Mouse (Mus musculus) G1E (cell line): Measurements from ENCODE around the gene Car15. TPM values are rescaled to one million over a fixed set of nuclear protein-coding genes. Genes with fewer than 3 reads are reported as not detected.

Experiments
- ATAC-seq: 2 replicates; pipeline ENCODE4 v1.8.0; 2016; ENCODE audit warnings: mild to moderate bottlenecking; ENCODE audit not compliant: insufficient number of reproducible peaks, poor library complexity, low FRiP score, severe bottlenecking; ENCODE audit errors: extremely low read depth
- DNase-seq: peaks from one replicate; pipeline ENCODE4 v3.0.0; 2012; ENCODE audit warnings: low spot score
- H3K27me3 ChIP-seq: 2 replicates; pipeline ENCODE4 v1.6.1; 2012; ENCODE audit warnings: mild to moderate bottlenecking, low read length, inconsistent platforms; ENCODE audit not compliant: insufficient read depth
- H3K36me3 ChIP-seq: replicated peaks from 2 replicates; pipeline ENCODE3; 2012; ENCODE audit warnings: mild to moderate bottlenecking, inconsistent platforms
- H3K4me1 ChIP-seq: 2 replicates; pipeline ENCODE4 v1.6.1; 2012; ENCODE audit warnings: low read depth, low read length, inconsistent platforms, mixed read lengths; ENCODE audit not compliant: insufficient read depth
- H3K4me3 ChIP-seq: 2 replicates; pipeline ENCODE4 v1.5.1; 2012; ENCODE audit warnings: low read depth, mild to moderate bottlenecking, inconsistent platforms, low read length, moderate library complexity, mixed read lengths
- H3K9me3 ChIP-seq: replicated peaks from 2 replicates; pipeline ENCODE4 v1.6.1; 2012; ENCODE audit warnings: inconsistent platforms
- CTCF ChIP-seq: IDR thresholded peaks from 2 replicates; pipeline ENCODE4 v1.5.1; 2012; ENCODE audit warnings: low read depth, low read length, inconsistent platforms, mixed read lengths
- GATA1 ChIP-seq: IDR thresholded peaks from 2 replicates; pipeline ENCODE4 v1.6.1; 2012; ENCODE audit warnings: borderline replicate concordance, low read length, inconsistent platforms, mixed read lengths
- GATA2 ChIP-seq: IDR thresholded peaks from 2 replicates; pipeline ENCODE4 v1.6.1; 2012; ENCODE audit warnings: low read depth, low read length, inconsistent platforms, borderline replicate concordance
- POLR2AphosphoS5 ChIP-seq: IDR thresholded peaks from 2 replicates; pipeline ENCODE4 v1.6.1; 2012; ENCODE audit warnings: low read depth, low read length, inconsistent platforms; ENCODE audit not compliant: insufficient replicate concordance
- TAL1 ChIP-seq: conservative IDR thresholded peaks from 2 replicates; pipeline ENCODE4 v1.6.1; 2012; ENCODE audit warnings: low read depth, low read length, inconsistent platforms, mixed read lengths
- polyA plus RNA-seq: library from polyadenylated mRNA; stranded (reverse); fragments of >175 nt; gene quantifications from 2 replicates; pipeline ENCODE4 v1.2.3, GENCODE M21; 2012
- total RNA-seq, 2 experiments: library from RNA; stranded (forward) in 1 of 2; stranded (reverse) in 1 of 2; fragments of 200-1000 nt in 1 of 2; fragments of >200 nt in 1 of 2; fragmentation: Nextera tagmentation in 1 of 2; gene quantifications; 2 replicates each; pipeline ENCODE4 v1.2.3; 2014 to 2017

Gene Car15
- total and polyA plus RNA-seq, 3 experiments, result 0.89 to 3.3 (median 2.3) TPM

DNA sequence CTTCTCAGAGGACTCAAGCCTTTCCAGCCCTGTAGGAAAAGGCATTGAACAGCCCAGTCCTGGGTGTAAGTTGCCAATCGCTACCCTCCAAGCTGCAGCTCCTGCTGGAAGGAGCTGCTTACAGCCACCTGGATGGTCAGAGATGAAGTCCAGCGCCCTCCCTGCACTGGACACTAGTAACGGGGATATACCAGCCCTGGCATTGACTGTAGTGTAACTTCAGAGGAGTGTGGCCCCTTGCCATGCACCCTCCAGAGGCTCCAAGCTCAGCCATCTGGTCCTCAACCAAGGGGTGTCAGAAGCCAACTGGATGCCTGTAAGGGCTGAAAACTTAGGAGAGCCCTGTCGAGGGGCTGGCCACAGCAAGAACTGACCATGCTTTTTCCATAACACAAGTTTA, 1.8 kb upstream of the Car15 start:
- no peaks in the 10 kb centered on the region for H3K9me3 ChIP-seq
- peaks cover 10% of the 10 kb centered on the region; the same call in 1 of the 2 replicates for H3K27me3 ChIP-seq
- no peak overlapping the region for H3K4me3 ChIP-seq
- ATAC-seq (no peak), DNase-seq (no peak)
- peaks cover 17% of the 10 kb centered on the region for H3K4me1 ChIP-seq
- peaks cover 72% of the 10 kb centered on the region for H3K36me3 ChIP-seq
- TF ChIP-seq GATA2 (no peak), POLR2AphosphoS5 (no peak), GATA1 (no peak), CTCF (no peak)

- Histone ChIP-seq H3K9me3 (0 out of 2 replicates have a peak, but pooled peaks cover 8% of the 10 kb centered on the region), H3K4me3 (no peak overlapping the region), H3K4me1 (peaks cover 33% of the 10 kb centered on the region), H3K27me3 (peaks cover 46% of the 10 kb centered on the region), H3K36me3 (peaks cover 27% of the 10 kb centered on the region)
- TF ChIP-seq GATA2 (no peak), GATA1 (no peak), TAL1 (no peak), CTCF (no peak), POLR2AphosphoS5 (no peak)
- DNase-seq (no peak), ATAC-seq (no peak)
Measured at GRCm38 (mm10) chr16:17835481-17835880, 2.7 kb downstream of the Car15 start.

GRCm38 (mm10) chr16:17834543-17834942, 3.6 kb downstream of the Car15 start:
- H3K27me3 ChIP-seq, result peaks cover 51% of the 10 kb centered on the region
- ATAC-seq, result peak; percentile 28; the same call in 1 of the 2 replicates
- 0 out of 2 replicates have a peak, but pooled peaks cover 8% of the 10 kb centered on the region for H3K9me3 ChIP-seq
- peaks cover 33% of the 10 kb centered on the region for H3K4me1 ChIP-seq
- no peak for TF ChIP-seq TAL1
- TF ChIP-seq CTCF, result no peak
- no peak for TF ChIP-seq POLR2AphosphoS5
- TF ChIP-seq GATA2, result no peak
- no peak for TF ChIP-seq GATA1
- DNase-seq, result no peak
- peaks cover 18% of the 10 kb centered on the region for H3K36me3 ChIP-seq
- peak overlapping the region; percentile 67; the same call in 1 of the 2 replicates for H3K4me3 ChIP-seq

DNA sequence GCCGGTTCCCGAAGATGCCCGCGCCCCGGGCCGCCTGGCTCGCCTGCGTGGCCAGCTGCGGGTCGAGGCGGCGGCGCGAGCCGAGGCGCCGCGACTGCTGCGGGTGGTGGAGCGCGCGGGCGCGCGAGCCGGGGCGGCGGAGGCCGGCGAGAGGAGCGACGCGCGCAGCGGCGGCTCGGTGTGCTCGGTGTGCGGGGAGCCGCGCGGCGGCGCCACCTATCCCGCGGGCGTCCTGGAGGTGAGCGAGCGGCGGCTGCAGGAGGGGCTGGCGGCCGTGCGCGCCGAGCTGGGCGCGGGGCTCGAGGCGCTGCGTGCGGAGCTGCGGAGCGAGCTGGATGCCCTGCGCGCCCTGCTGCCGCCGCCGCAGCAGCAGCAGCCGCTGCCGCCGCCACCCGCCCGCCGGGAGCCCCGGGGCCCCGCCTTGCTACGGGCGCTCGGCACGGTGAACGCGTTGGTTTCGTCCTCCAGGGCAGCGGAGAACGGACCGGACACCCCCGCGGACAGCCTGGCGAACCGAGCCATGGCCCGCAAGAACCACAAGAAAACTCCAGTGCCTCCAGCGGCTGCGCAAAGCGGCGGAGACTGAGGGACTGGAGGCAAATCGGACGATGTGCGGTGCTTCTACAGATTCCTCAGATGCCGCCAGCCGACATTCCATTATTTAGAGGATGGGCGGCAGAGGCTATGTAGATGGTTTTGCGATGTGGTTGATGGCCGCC, 4.3 kb downstream of the Car15 start:
- Histone ChIP-seq H3K4me3 (peak overlapping the region; percentile 67), H3K27me3 (peaks cover 56% of the 10 kb centered on the region), H3K36me3 (peaks cover 17% of the 10 kb centered on the region), H3K9me3 (0 out of 2 replicates have a peak, but pooled peaks cover 8% of the 10 kb centered on the region), H3K4me1 (peaks cover 33% of the 10 kb centered on the region)
- TF ChIP-seq GATA2, result no peak
- no peak for TF ChIP-seq GATA1
- no peak for TF ChIP-seq CTCF
- TF ChIP-seq TAL1, result no peak
- TF ChIP-seq POLR2AphosphoS5, result no peak
- DNase-seq (peak; percentile 31), ATAC-seq (no peak)

DNA sequence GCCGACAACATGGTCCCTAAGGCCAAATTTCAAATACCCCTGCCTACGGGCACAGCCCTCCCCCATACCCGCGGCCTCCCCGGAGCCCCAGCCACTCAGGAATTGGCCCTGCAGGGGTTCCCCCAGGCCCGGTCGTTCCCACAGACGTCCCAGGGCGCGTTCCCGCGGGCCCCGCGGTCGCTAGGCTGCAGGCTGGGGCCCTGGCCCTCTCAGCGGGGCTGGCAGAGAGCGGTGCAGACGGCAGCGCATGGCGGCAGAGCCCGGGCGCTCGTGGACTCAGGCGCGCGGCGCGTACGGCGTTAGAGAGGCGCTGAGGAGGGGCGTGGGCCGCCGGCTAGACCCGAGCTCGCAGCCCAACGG, 4.9 kb downstream of the Car15 start:
- no peak for ATAC-seq
- Histone ChIP-seq H3K9me3 (0 out of 2 replicates have a peak, but pooled peaks cover 8% of the 10 kb centered on the region), H3K4me3 (peak overlapping the region; percentile 67), H3K4me1 (peaks cover 33% of the 10 kb centered on the region), H3K27me3 (peaks cover 62% of the 10 kb centered on the region), H3K36me3 (peaks cover 11% of the 10 kb centered on the region)
- DNase-seq, result peak; percentile 50
- TF ChIP-seq TAL1, result no peak
- no peak for TF ChIP-seq CTCF
- no peak for TF ChIP-seq POLR2AphosphoS5
- TF ChIP-seq GATA1, result no peak
- TF ChIP-seq GATA2, result no peak

DNA sequence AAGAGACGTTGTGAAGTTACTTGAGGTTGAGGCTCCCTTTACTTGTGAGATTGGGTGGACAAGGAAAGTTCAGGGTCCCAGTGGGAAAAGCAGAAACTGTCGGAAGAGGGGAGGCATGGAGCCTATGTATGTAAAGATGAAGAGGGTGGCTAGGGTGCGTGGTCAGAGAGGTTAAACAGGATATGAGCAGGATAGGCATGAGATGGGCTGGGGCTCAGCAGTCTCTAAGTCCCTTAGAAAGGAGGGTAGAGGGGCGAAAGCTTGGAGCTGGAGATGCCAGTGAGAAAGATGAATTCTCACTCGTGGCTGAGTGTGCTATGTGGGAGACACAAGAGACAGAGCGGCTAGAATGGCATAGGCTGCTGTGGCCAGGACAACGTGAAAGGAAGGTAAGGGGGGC, 5.3 kb downstream of the Car15 start, which contains the start of gene B830017H08Rik:
TSS of gene B830017H08Rik (plus strand) at position 301 of the 400 bp plus-strand sequence.
- Histone ChIP-seq H3K27me3 (peaks cover 65% of the 10 kb centered on the region), H3K9me3 (0 out of 2 replicates have a peak, but pooled peaks cover 8% of the 10 kb centered on the region), H3K36me3 (peaks cover 9% of the 10 kb centered on the region), H3K4me1 (peaks cover 33% of the 10 kb centered on the region), H3K4me3 (peak within 1 kb of the TSS; percentile 67)
- no peak for DNase-seq
- no peak for TF ChIP-seq TAL1
- no peak for TF ChIP-seq POLR2AphosphoS5
- TF ChIP-seq GATA1, result no peak
- no peak for TF ChIP-seq CTCF
- no peak for TF ChIP-seq GATA2
- no peak for ATAC-seq
